Mouse (Mus musculus) bone marrow, adult 2 months (tissue): Measurements from ENCODE around the gene Pds5a. TPM values are rescaled to one million over a fixed set of nuclear protein-coding genes. Genes with fewer than 3 reads are reported as not detected.
"Not testable (repeated sequence)": the region's sequence is repeated elsewhere in the genome, so short reads cannot be mapped to it uniquely, and the experiment has no call there.

Experiments
- H3K27ac ChIP-seq: fragments of 200-500 bp; 2 replicates; pipeline ENCODE4 v1.5.1; 2012; ENCODE audit warnings: low read depth, mild to moderate bottlenecking, control low read depth, inconsistent platforms, low read length; ENCODE audit not compliant: control insufficient read depth, poor library complexity, insufficient read depth
- H3K4me1 ChIP-seq: fragments of 200-500 bp; 2 replicates; pipeline ENCODE4 v1.6.1; 2011; ENCODE audit warnings: low read length; ENCODE audit not compliant: control insufficient read depth, insufficient read depth
- H3K4me3 ChIP-seq: fragments of 200-500 bp; replicated peaks from 2 replicates; pipeline ENCODE3; 2011; ENCODE audit warnings: mild to moderate bottlenecking, low read depth, low read length, control low read depth; ENCODE audit not compliant: control insufficient read depth
- CTCF ChIP-seq: fragments of 200-500 bp; IDR thresholded peaks from 2 replicates; pipeline ENCODE4 v1.5.1; 2011; ENCODE audit warnings: low read length, control low read depth; ENCODE audit not compliant: control insufficient read depth, insufficient read depth
- POLR2A ChIP-seq: fragments of 200-500 bp; IDR thresholded peaks from 2 replicates; pipeline ENCODE4 v1.6.1; 2011; ENCODE audit warnings: low read depth, mild to moderate bottlenecking, control low read depth, low read length, borderline replicate concordance; ENCODE audit not compliant: control insufficient read depth
- WGBS: fragments of 180-500 bp; shearing (Covaris S2); methylation state at CpG from one replicate; pipeline ENCODE4 v1.1.7; 2018; 5-methylcytosine and 5-hydroxymethylcytosine counted together
- polyA plus RNA-seq: library from polyadenylated mRNA; stranded (reverse); fragments of >200 nt; gene quantifications from 2 replicates; pipeline ENCODE4 v1.2.4, GENCODE M21; 2011; ENCODE audit warnings: low replicate concordance; ENCODE audit not compliant: missing spikeins, insufficient read depth, insufficient read length

The Pds5a gene
- polyA plus RNA-seq, 1 experiment = 72.3 TPM

GRCm38 (mm10) chr5:65700102-65700501 lies 2.0 kb upstream of the Pds5a start:
- H3K27ac ChIP-seq = no peak overlapping the region
- peaks cover 3% of the 10 kb centered on the region for H3K4me1 ChIP-seq
- WGBS = 66% methylated on average over 5 of the region's 5 CpGs
- TF ChIP-seq CTCF = no peak
- TF ChIP-seq POLR2A = no peak
- no peak overlapping the region for H3K4me3 ChIP-seq

GRCm38 (mm10) chr5:65699146-65699545 lies 1.1 kb upstream of the Pds5a start:
- Histone ChIP-seq H3K27ac (peak overlapping the region; percentile 50), H3K4me3 (peak overlapping the region; percentile 7), H3K4me1 (peaks cover 4% of the 10 kb centered on the region)
- TF ChIP-seq CTCF (no peak), POLR2A (no peak)
- 53% methylated on average over 10 of the region's 10 CpGs for WGBS

- TF ChIP-seq CTCF (no peak), POLR2A (no peak)
- H3K4me1 ChIP-seq = peaks cover 4% of the 10 kb centered on the region
- H3K27ac ChIP-seq = peak overlapping the region; percentile 99
- H3K4me3 ChIP-seq = peak overlapping the region; percentile 74
- WGBS = 14% methylated on average over 6 of the region's 6 CpGs
Measured at GRCm38 (mm10) chr5:65698759-65699136, 675 bp upstream of the Pds5a start.

GRCm38 (mm10) chr5:65697486-65697835 lies 612 bp downstream of the Pds5a start:
- WGBS = 1% methylated on average over 49 of the region's 49 CpGs
- Histone ChIP-seq H3K4me1 (peaks cover 4% of the 10 kb centered on the region), H3K4me3 (peak overlapping the region; percentile 74), H3K27ac (peak overlapping the region; percentile 99)
- no peak for TF ChIP-seq CTCF
- no peak for TF ChIP-seq POLR2A

GRCm38 (mm10) chr5:65696821-65697485 lies 1.1 kb downstream of the Pds5a start:
- no peak for TF ChIP-seq POLR2A
- peak; percentile 62 for TF ChIP-seq CTCF
- H3K4me1 ChIP-seq = peaks cover 4% of the 10 kb centered on the region
- H3K4me3 ChIP-seq = peak overlapping the region; percentile 74
- peak overlapping the region; percentile 99 for H3K27ac ChIP-seq
- WGBS = 1% methylated on average over 58 of the region's 58 CpGs

GRCm38 (mm10) chr5:65694076-65694475 lies 4.0 kb downstream of the Pds5a start:
- not testable (repeated sequence) for H3K27ac ChIP-seq, H3K4me1 ChIP-seq, H3K4me3 ChIP-seq
- 64% methylated on average over 3 of the region's 3 CpGs for WGBS

GRCm38 (mm10) chr5:65693018-65693417 lies 5.1 kb downstream of the Pds5a start:
- TF ChIP-seq POLR2A (no peak), CTCF (no peak)

GRCm38 (mm10) chr5:65688806-65689205 lies 9.3 kb downstream of the Pds5a start:
- H3K4me3 ChIP-seq = no peak overlapping the region
- 71% methylated on average over 3 of the region's 3 CpGs for WGBS
- no peaks in the 10 kb centered on the region; the same call in 1 of the 2 replicates for H3K4me1 ChIP-seq
- no peak overlapping the region for H3K27ac ChIP-seq
- TF ChIP-seq POLR2A (no peak), CTCF (no peak)

More at GRCm38 (mm10) chr5:65693018-65693417, 5.1 kb downstream of the Pds5a start:
- no peak overlapping the region for H3K27ac ChIP-seq
- H3K4me1 ChIP-seq = peaks cover 4% of the 10 kb centered on the region
- H3K4me3 ChIP-seq = no peak overlapping the region

GRCm38 (mm10) chr5:65686806-65687205 lies 11.3 kb downstream of the Pds5a start:
- WGBS = 77% methylated on average over 3 of the region's 3 CpGs
- Histone ChIP-seq H3K27ac (no peak overlapping the region), H3K4me1 (no peaks in the 10 kb centered on the region; the same call in 1 of the 2 replicates), H3K4me3 (no peak overlapping the region)
- no peak for TF ChIP-seq POLR2A
- no peak for TF ChIP-seq CTCF
